Mouse (Mus musculus) thymus, adult 2 months (tissue): ENCODE results near the gene Tmem131. TPM values are rescaled to one million over a fixed set of nuclear protein-coding genes. Genes with fewer than 3 reads are reported as not detected.

Experiments used
- DNase-seq: peaks from one replicate; pipeline ENCODE4 v3.0.0; 2021
- H3K27ac ChIP-seq: fragments of 200-500 bp; 2 replicates; pipeline ENCODE4 v1.5.1; 2012; ENCODE audit warnings: low read length, control low read depth; ENCODE audit not compliant: control insufficient read depth, insufficient read depth
- H3K27me3 ChIP-seq: fragments of 200-500 bp; 2 replicates; pipeline ENCODE4 v1.6.1; 2012; ENCODE audit warnings: mild to moderate bottlenecking, low read length, moderate library complexity, mixed read lengths; ENCODE audit not compliant: control insufficient read depth, insufficient read depth
- H3K36me3 ChIP-seq: fragments of 200-500 bp; 2 replicates; pipeline ENCODE4 v1.6.1; 2012; ENCODE audit warnings: mild to moderate bottlenecking, low read length, moderate library complexity; ENCODE audit not compliant: control insufficient read depth, insufficient read depth
- H3K4me1 ChIP-seq: fragments of 200-500 bp; replicated peaks from 2 replicates; pipeline ENCODE4 v1.6.1; 2012; ENCODE audit warnings: low read length; ENCODE audit not compliant: control insufficient read depth, insufficient read depth
- H3K4me3 ChIP-seq: fragments of 200-500 bp; 2 replicates; pipeline ENCODE4 v1.5.1; 2012; ENCODE audit warnings: mild to moderate bottlenecking, low read length, control low read depth, moderate library complexity; ENCODE audit not compliant: control insufficient read depth, insufficient read depth
- CTCF ChIP-seq: fragments of 200-500 bp; IDR thresholded peaks from 2 replicates; pipeline ENCODE4 v1.5.1; 2012; ENCODE audit warnings: mild to moderate bottlenecking, control low read depth, low read length, moderate library complexity, borderline replicate concordance; ENCODE audit not compliant: control insufficient read depth, poor library complexity, insufficient read depth; ENCODE audit errors: extremely low read depth
- POLR2A ChIP-seq: fragments of 200-500 bp; IDR thresholded peaks from 2 replicates; pipeline ENCODE4 v1.6.1; 2012; ENCODE audit warnings: mild to moderate bottlenecking, low read length, control low read depth, moderate library complexity; ENCODE audit not compliant: control insufficient read depth, poor library complexity, insufficient read depth; ENCODE audit errors: extremely low read depth
- WGBS: fragments of 180-500 bp; shearing (Covaris S2); methylation state at CpG from one replicate; pipeline ENCODE4 v1.1.7; 2018; 5-methylcytosine and 5-hydroxymethylcytosine counted together
- polyA plus RNA-seq: library from polyadenylated mRNA; depleted of rRNA; stranded (reverse); fragments of >200 nt; gene quantifications from 2 replicates; pipeline ENCODE4 v1.2.3, GENCODE M21; 2012

The Tmem131 gene
- polyA plus RNA-seq, 1 experiment = 51.1 TPM

DNA sequence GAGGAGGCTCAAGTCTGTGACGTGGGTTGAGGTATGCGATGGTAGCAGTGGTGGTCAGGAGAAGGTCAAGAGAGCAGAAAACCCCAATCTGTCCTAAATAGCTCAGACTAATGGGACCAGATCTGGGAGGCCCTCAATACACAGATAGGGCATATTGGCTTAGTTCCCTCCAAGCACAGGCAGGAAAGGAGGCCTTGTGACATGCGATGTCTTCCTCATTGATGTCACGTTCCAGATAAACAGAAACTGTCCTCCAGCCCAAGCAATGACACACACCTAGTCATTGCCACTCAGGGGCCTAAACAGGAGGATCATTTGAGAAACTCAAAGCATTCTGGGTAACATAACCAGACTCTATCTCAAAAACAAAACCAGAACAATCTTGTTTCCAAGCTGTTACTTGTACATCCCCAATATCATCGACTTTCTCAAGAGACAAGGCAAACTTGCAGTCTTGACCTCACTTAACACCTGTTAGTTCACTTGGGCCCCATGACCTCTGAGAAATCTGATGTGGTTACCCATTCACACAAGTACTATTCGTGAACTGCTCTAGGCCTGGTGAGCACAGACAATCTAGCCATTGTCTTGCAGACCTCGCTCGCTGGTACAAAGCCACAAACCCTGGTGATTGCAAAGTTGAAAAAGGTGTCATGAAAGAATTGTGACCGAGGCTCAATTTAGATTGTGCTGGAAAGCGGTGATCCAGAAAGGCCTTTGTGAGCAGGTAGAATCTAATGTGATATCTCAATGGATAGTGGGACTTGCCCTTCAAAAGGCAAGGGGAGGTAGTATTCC is 19.1 kb upstream of the Tmem131 start:
- H3K27ac ChIP-seq = no peak overlapping the region
- no peaks in the 10 kb centered on the region for H3K36me3 ChIP-seq
- WGBS = 82% methylated on average over 10 of the region's 10 CpGs
- no peak for TF ChIP-seq CTCF
- TF ChIP-seq POLR2A = no peak
- H3K4me1 ChIP-seq = peaks cover 9% of the 10 kb centered on the region
- no peaks in the 10 kb centered on the region for H3K27me3 ChIP-seq
- H3K4me3 ChIP-seq = no peak overlapping the region
- no peak for DNase-seq

DNA sequence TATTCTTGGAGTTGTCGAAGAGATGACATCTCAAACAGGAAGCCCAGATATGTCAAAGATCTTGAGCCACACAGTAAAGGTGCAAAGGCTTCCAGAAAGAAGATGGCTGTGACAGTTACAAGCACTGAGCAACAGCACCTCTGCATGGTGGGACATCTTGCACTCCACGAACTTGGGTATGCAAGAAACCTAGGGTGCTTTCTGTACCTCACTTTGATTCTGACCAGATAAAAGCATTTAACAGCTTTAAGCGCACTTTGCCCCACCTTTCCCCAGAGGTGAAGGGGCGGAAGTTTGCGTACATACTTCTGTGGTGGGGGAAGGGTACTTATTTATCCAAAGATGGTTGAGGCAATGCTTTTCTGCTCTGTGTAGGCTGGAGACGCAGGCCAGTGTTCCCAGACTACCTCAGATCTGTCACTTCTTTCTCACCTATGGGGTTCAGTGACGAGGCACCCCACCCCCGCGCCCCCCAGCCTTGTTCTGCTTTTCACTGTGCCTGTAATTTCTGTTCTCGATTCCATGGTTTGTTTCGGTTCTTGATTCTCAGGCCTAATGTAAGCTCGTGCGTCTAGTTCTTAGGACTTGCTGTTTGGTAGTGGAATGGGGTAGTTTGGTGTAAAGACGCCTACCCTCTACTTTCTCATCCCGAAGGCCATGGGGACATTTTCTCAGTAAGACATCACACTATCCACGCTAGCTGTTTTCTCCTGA is 17.2 kb upstream of the Tmem131 start:
- H3K36me3 ChIP-seq = no peaks in the 10 kb centered on the region
- peaks cover 9% of the 10 kb centered on the region for H3K4me1 ChIP-seq
- DNase-seq = peak; percentile 35
- no peak for TF ChIP-seq POLR2A
- TF ChIP-seq CTCF = no peak
- no peak overlapping the region for H3K4me3 ChIP-seq
- H3K27ac ChIP-seq = no peak overlapping the region; the same call in 1 of the 2 replicates
- WGBS = 67% methylated on average over 16 of the region's 16 CpGs
- H3K27me3 ChIP-seq = no peaks in the 10 kb centered on the region

DNA sequence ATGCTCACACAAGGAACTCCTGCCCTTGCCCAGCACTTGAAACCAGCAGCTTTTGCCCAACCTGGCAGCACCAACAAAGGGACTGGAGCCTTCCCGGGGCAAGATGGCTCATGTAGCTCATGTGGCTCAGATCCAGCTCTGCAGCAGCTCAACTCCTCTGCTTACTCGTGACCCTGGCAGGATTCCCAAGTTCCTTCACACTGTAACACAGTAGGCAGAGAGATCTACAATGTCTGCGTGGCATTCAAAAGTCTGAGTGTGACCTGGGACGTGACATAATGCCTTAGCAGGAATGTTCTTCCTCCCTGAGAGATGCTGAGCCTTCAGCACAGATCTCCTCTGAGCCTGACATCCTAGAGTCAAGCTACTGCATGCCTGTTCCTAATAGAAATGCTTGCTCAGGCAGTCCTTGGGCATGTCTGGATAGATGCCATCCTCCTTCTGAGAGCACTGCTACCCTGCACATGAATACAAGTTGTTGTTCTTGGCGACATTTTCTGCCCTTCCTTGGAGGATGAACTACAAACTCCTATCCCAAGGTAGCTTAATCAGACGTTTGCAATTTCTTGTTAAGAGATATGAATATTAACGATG is 6.2 kb upstream of the Tmem131 start:
- DNase-seq = no peak
- 89% methylated on average over 7 of the region's 7 CpGs for WGBS
- H3K27me3 ChIP-seq = no peaks in the 10 kb centered on the region
- 0 out of 2 replicates have a peak, but pooled peaks cover 4% of the 10 kb centered on the region for H3K4me1 ChIP-seq
- no peak overlapping the region for H3K4me3 ChIP-seq
- TF ChIP-seq POLR2A (no peak), CTCF (no peak)
- no peaks in the 10 kb centered on the region for H3K36me3 ChIP-seq
- H3K27ac ChIP-seq = no peak overlapping the region

DNA sequence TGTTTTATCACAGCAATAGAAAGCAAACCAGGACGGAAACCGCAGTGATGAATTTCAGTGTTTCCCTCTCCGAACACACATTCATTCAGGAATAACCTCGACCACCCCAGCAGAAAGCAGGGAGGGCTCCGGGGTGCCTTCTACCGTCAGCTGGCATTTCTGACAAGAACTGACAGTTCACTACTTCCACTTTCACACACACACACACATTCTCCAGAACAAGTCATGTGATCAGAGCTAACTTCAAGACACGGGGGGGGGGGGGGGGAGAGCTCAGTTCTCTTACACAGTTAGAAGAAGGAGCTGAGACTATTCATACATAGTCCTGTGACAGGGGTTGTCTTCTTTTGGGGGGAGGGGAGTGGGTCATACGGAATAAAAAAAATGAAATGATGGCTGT is 4.0 kb upstream of the Tmem131 start:
- WGBS = 46% methylated on average over 8 of the region's 8 CpGs

DNA sequence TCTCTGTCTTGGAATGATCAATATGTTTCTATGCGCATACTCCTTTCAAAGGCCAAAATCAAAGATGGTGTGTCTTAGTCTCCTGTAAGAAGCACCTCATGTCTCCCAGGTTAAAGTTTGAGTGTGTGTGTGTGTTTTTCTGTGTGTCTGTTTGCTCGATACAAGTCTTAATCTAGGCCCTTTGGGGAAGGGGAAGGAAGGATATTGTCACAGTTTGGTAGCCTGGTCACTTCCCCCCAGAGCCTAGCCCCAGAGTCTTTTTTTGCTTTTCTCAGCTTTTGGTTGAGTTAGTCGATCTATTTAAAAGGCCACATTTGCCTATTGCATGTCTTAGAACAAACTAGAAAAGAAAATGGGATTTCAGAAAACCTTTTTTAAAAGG is 3.1 kb downstream of the Tmem131 start:
- TF ChIP-seq CTCF (no peak), POLR2A (no peak)
- no peak overlapping the region for H3K27ac ChIP-seq
- H3K4me1 ChIP-seq = peaks cover 2% of the 10 kb centered on the region
- H3K36me3 ChIP-seq = no peaks in the 10 kb centered on the region
- H3K4me3 ChIP-seq = no peak overlapping the region
- DNase-seq = no peak
- 45% methylated on average over 3 of the region's 3 CpGs for WGBS
- H3K27me3 ChIP-seq = no peaks in the 10 kb centered on the region

More for the DNA sequence above, 4.0 kb upstream of the Tmem131 start:
- TF ChIP-seq POLR2A = no peak
- TF ChIP-seq CTCF = no peak
- Histone ChIP-seq H3K27ac (no peak overlapping the region), H3K36me3 (no peaks in the 10 kb centered on the region), H3K4me3 (no peak overlapping the region), H3K27me3 (no peaks in the 10 kb centered on the region), H3K4me1 (0 out of 2 replicates have a peak, but pooled peaks cover 4% of the 10 kb centered on the region)
- no peak for DNase-seq
